Mouse (Mus musculus): ENCODE measurements around the gene St8sia1.

DNA sequence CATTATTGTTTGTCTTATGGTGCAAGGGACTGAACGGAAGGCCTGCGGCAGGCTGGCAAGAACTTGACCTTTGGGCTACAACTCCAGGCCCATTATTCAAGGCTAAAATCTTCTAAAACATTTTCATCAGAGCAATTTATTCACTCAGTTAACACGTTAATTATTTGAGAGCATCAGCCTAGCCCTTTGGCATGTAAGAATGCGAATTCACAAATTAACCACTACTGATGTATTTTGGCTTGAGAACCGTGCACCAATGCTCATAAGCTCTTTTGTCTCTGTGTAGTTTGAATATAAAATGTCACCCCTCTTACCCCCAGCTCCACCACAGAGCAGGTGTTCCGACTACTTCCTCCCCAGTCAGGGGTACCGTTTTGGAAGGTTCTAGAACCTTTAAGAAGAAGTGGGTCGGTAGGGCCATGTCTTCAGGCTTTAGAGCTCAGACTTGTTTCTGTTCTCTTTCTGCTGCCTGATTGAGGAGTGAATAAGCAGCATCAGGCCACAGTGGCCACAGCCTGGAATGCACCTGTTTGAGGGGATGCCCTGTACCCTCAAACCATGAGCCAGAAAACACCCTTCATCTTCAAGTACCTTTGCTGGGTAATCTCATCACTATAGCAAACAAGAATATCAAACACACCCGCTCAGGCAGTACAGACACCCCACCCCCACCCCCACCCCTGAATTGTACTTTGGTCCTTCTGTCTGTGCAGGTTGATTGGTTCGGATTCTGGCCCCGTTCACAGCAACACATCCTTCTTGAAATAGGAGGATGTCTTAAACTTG lies 22.5 kb downstream of the St8sia1 start:
- TF ChIP-seq POLR2A (IDR thresholded peaks at IDR 0.05; ENCODE audit: borderline replicate concordance, extremely low read depth, low read depth, low read length) (no peak), CTCF (IDR thresholded peaks at IDR 0.05; ENCODE audit: insufficient read depth, low read length) (no peak)

Measured in lung, adult 2 months (tissue).